Mouse (Mus musculus): Measurements from ENCODE around the gene Olfr1368. TPM values are rescaled to one million over a fixed set of nuclear protein-coding genes. Genes with fewer than 3 reads are reported as not detected.

The Olfr1368 gene
- polyA plus RNA-seq (2015; fragmentation: Nextera tagmentation; extraction: Ambion mirVana), result not detected in 2 replicates

GRCm38 (mm10) chr13:21145767-21146166, at the start of gene Olfr1368:
Gene Olfr1368, minus strand, starts transcription at chr13:21145867.
- 70% methylated on average over 4 of the region's 4 CpGs for WGBS

DNA sequence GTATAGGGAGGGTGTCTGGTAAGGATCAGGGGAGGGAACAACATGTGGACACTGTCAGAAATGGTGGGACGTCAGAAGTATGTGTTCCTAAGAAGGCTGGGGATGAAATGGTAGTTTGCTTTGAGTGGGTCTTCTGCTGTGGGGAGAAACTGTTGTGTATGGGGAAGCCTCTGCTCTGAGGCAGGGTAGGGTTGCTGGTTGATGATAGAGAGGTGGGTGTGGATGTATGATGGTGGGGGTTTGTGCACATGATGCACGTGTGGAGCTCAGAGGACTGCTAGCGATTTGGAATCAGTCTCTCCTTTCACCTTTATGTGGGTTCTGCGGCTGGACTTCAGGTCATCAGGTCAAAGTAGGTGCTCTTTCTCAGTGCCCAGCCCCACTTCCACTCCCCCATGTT, 39.9 kb upstream of the Olfr1368 start:
- Histone ChIP-seq H3K27ac (no peak overlapping the region), H3K9ac (no peak overlapping the region), H3K36me3 (peaks cover 88% of the 10 kb centered on the region), H3K9me3 (no peaks in the 10 kb centered on the region), H3K4me2 (no peak overlapping the region), H3K4me1 (peaks cover 33% of the 10 kb centered on the region), H3K4me3 (no peak overlapping the region), H3K27me3 (no peaks in the 10 kb centered on the region)
- ATAC-seq (ENCODE audit: insufficient number of reproducible peaks, insufficient read depth, low FRiP score, low TSS enrichment, low read depth), result no peak
- WGBS, result 85% methylated on average over 4 of the region's 4 CpGs

More at GRCm38 (mm10) chr13:21145767-21146166, at the start of gene Olfr1368:
- H3K9ac ChIP-seq, result no peak within 1 kb of the TSS
- no peaks in the 10 kb centered on the region for H3K9me3 ChIP-seq
- no peaks in the 10 kb centered on the region for H3K4me1 ChIP-seq
- H3K27ac ChIP-seq, result no peak within 1 kb of the TSS
- no peaks in the 10 kb centered on the region for H3K36me3 ChIP-seq
- ATAC-seq (ENCODE audit: insufficient number of reproducible peaks, insufficient read depth, low FRiP score, low TSS enrichment, low read depth), result no peak
- no peaks in the 10 kb centered on the region for H3K27me3 ChIP-seq
- H3K4me3 ChIP-seq, result no peak within 1 kb of the TSS
- H3K4me2 ChIP-seq, result no peak within 1 kb of the TSS

DNA sequence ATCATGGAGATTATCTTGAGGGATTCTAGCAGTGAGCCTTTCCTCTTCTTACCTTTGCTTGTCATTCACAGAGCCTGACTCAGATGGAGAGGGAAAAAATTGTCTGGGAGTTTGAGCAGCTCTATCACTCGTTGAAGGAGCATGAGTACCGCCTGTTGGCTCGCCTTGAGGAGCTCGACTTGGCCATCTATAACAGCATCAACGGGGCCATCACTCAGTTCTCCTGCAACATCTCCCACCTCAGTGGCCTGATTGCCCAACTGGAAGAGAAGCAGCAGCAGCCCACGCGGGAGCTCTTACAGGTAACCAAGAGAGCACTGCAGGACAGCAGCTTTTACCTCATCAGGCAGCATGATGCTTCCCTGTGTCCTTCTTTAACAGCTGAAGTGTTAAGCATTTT, 38.0 kb upstream of the Olfr1368 start:
- no peak overlapping the region for H3K27ac ChIP-seq
- ATAC-seq (ENCODE audit: insufficient number of reproducible peaks, insufficient read depth, low FRiP score, low TSS enrichment, low read depth), result no peak
- no peak overlapping the region for H3K4me2 ChIP-seq
- no peak overlapping the region for H3K9ac ChIP-seq
- no peaks in the 10 kb centered on the region for H3K27me3 ChIP-seq
- no peaks in the 10 kb centered on the region for H3K9me3 ChIP-seq
- H3K4me3 ChIP-seq, result no peak overlapping the region
- peaks cover 38% of the 10 kb centered on the region for H3K4me1 ChIP-seq
- 86% methylated on average over 7 of the region's 7 CpGs for WGBS
- H3K36me3 ChIP-seq, result peaks cover 69% of the 10 kb centered on the region

- Histone ChIP-seq H3K36me3 (peaks cover 63% of the 10 kb centered on the region), H3K27me3 (no peaks in the 10 kb centered on the region), H3K4me3 (no peak overlapping the region), H3K4me1 (peaks cover 40% of the 10 kb centered on the region), H3K4me2 (no peak overlapping the region), H3K9ac (no peak overlapping the region), H3K9me3 (no peaks in the 10 kb centered on the region), H3K27ac (no peak overlapping the region)
- no peak for ATAC-seq (ENCODE audit: insufficient number of reproducible peaks, insufficient read depth, low FRiP score, low TSS enrichment, low read depth)
- WGBS, result 93% methylated on average over 6 of the region's 6 CpGs
These were observed 37.4 kb upstream of the Olfr1368 start for GRCm38 (mm10) chr13:21183066-21183465.

- H3K9ac ChIP-seq, result peak overlapping the region; percentile 91
- H3K36me3 ChIP-seq, result peaks cover 53% of the 10 kb centered on the region
- 67% methylated on average over 7 of the region's 7 CpGs for WGBS
- no peak overlapping the region for H3K27ac ChIP-seq
- peaks cover 40% of the 10 kb centered on the region for H3K4me1 ChIP-seq
- H3K27me3 ChIP-seq, result no peaks in the 10 kb centered on the region
- no peak for ATAC-seq (ENCODE audit: insufficient number of reproducible peaks, insufficient read depth, low FRiP score, low TSS enrichment, low read depth)
- no peaks in the 10 kb centered on the region for H3K9me3 ChIP-seq
- peak overlapping the region; percentile 89 for H3K4me3 ChIP-seq
- H3K4me2 ChIP-seq, result peak overlapping the region; percentile 68
These were observed 36.3 kb upstream of the Olfr1368 start for GRCm38 (mm10) chr13:21181996-21182395.

DNA sequence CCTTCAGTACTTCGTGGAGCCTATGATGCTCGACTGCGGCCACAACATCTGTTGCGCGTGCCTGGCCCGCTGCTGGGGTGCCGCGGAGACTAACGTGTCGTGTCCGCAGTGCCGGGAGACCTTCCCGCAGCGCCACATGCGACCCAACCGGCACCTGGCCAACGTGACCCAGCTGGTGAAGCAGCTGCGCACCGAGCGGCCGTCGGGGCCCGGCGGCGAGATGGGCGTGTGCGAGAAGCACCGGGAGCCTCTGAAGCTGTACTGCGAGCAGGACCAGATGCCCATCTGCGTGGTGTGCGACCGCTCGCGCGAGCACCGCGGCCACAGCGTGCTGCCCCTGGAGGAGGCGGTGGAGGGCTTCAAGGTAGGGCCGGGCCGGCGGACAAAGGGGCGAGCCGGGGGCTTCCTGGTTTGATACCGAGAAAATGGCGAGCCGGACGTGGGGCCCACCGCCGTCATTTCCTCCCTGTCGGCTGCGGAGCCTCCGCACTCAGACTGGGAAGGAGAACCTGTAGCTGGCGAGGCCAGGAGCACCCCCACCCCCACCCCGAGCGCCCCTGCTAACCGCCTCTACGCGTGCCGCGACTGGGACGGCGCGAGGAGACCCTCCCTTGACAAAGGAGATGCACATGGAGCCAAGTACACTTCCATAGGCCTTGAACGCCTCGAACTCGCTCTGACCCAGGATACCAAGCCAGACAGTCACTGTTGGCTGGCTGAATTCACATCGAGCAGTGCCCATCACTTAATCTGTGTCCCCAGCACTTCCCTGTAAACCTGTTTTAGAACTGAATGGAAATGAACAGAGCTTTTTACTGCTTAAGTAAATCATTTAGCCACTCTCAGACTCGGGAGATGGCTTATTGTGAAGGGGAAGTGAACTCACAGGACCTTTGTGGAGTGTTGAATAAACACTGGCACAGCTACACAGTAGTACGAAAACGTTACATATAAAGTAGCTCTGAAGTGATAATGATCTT, 35.2 kb upstream of the Olfr1368 start:
- peaks cover 40% of the 10 kb centered on the region for H3K4me1 ChIP-seq
- peak overlapping the region; percentile 68 for H3K4me2 ChIP-seq
- peak overlapping the region; percentile 91 for H3K9ac ChIP-seq
- WGBS, result under 1% methylated on average over 70 of the region's 71 CpGs
- peaks cover 41% of the 10 kb centered on the region for H3K36me3 ChIP-seq
- peak overlapping the region; percentile 97 for H3K27ac ChIP-seq
- no peaks in the 10 kb centered on the region for H3K9me3 ChIP-seq
- H3K4me3 ChIP-seq, result peak overlapping the region; percentile 89
- ATAC-seq (ENCODE audit: insufficient number of reproducible peaks, insufficient read depth, low FRiP score, low TSS enrichment, low read depth), result peak; percentile 8; the same call in 1 of the 2 replicates
- H3K27me3 ChIP-seq, result no peaks in the 10 kb centered on the region

- H3K36me3 ChIP-seq, result peaks cover 32% of the 10 kb centered on the region
- under 1% methylated on average over 80 of the region's 80 CpGs for WGBS
These were observed 34.3 kb upstream of the Olfr1368 start for GRCm38 (mm10) chr13:21179724-21180550.

DNA sequence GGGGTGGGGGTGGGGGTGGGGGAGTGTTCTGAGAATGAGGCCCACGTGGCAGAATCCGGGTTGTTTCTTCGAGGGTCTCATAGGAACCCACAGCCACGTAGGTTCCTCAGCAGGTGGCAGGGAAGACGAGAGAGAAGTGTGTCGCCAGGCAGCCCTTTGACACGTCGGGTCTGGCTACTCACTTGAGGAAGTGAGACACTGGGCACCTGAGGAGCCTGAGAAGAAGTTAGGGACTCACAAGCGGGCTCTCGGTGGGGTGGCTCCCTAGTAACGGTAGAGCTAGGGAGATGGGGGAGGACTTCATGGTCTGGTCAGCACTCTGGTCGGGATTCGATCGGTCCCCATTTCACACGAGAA, 33.7 kb upstream of the Olfr1368 start, which contains the start of gene Trim27:
Gene Trim27 (plus strand): TSS at position 79 of the 357 bp plus-strand sequence.
- no peaks in the 10 kb centered on the region for H3K9me3 ChIP-seq
- peaks cover 26% of the 10 kb centered on the region for H3K36me3 ChIP-seq
- peak within 1 kb of the TSS; percentile 97 for H3K27ac ChIP-seq
- peak within 1 kb of the TSS; percentile 89 for H3K4me3 ChIP-seq
- peak; percentile 13; the same call in 1 of the 2 replicates for ATAC-seq (ENCODE audit: insufficient number of reproducible peaks, insufficient read depth, low FRiP score, low TSS enrichment, low read depth)
- H3K27me3 ChIP-seq, result no peaks in the 10 kb centered on the region
- H3K9ac ChIP-seq, result peak within 1 kb of the TSS; percentile 91
- peak within 1 kb of the TSS; percentile 68 for H3K4me2 ChIP-seq
- H3K4me1 ChIP-seq, result peaks cover 37% of the 10 kb centered on the region
- WGBS, result 0% methylated on average over 15 of the region's 15 CpGs

More at GRCm38 (mm10) chr13:21179724-21180550, 34.3 kb upstream of the Olfr1368 start:
- Histone ChIP-seq H3K9me3 (no peaks in the 10 kb centered on the region), H3K27me3 (no peaks in the 10 kb centered on the region), H3K9ac (peak overlapping the region; percentile 91), H3K27ac (peak overlapping the region; percentile 97), H3K4me2 (peak overlapping the region; percentile 68), H3K4me3 (peak overlapping the region; percentile 89), H3K4me1 (peaks cover 38% of the 10 kb centered on the region)
- ATAC-seq (ENCODE audit: insufficient number of reproducible peaks, insufficient read depth, low FRiP score, low TSS enrichment, low read depth), result peak; percentile 93

GRCm38 (mm10) chr13:21178364-21178763, 32.7 kb upstream of the Olfr1368 start:
- Histone ChIP-seq H3K36me3 (peaks cover 16% of the 10 kb centered on the region), H3K4me2 (peak overlapping the region; percentile 68), H3K9ac (no peak overlapping the region), H3K4me1 (peaks cover 32% of the 10 kb centered on the region), H3K27me3 (no peaks in the 10 kb centered on the region), H3K9me3 (no peaks in the 10 kb centered on the region), H3K27ac (no peak overlapping the region), H3K4me3 (no peak overlapping the region)
- ATAC-seq (ENCODE audit: insufficient number of reproducible peaks, insufficient read depth, low FRiP score, low TSS enrichment, low read depth), result no peak
- WGBS, result 80% methylated on average over 5 of the region's 5 CpGs

- Histone ChIP-seq H3K9me3 (no peaks in the 10 kb centered on the region), H3K9ac (no peak overlapping the region), H3K4me3 (no peak overlapping the region), H3K27me3 (no peaks in the 10 kb centered on the region), H3K4me1 (peaks cover 28% of the 10 kb centered on the region), H3K27ac (no peak overlapping the region), H3K4me2 (no peak overlapping the region), H3K36me3 (peaks cover 9% of the 10 kb centered on the region)
- no peak for ATAC-seq (ENCODE audit: insufficient number of reproducible peaks, insufficient read depth, low FRiP score, low TSS enrichment, low read depth)
- 49% methylated on average over 5 of the region's 5 CpGs for WGBS
These were observed 32.0 kb upstream of the Olfr1368 start for GRCm38 (mm10) chr13:21177657-21178056.

DNA sequence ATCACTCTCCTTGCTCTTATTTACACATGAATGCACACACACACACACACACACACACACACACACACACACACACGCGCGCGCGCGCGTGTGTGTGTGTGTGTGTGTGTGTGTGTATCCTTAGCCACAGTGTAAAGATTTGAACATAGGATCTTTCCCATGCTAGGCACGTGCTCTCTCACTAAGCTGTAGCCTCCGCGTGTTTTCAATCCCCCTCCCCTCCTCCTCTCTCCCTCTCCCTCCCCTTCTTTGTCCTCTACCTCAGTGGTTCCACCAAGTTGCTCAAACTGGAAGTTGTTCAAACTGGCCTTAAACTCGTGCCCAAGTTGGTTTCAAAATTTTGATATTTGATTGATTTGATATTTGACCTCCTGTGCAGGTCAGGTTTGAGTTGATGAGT, 31.1 kb upstream of the Olfr1368 start:
- H3K27ac ChIP-seq, result no peak overlapping the region
- H3K9ac ChIP-seq, result no peak overlapping the region
- no peaks in the 10 kb centered on the region for H3K9me3 ChIP-seq
- no peak overlapping the region for H3K4me2 ChIP-seq
- ATAC-seq (ENCODE audit: insufficient number of reproducible peaks, insufficient read depth, low FRiP score, low TSS enrichment, low read depth), result no peak
- H3K4me1 ChIP-seq, result peaks cover 23% of the 10 kb centered on the region
- WGBS, result 75% methylated on average over 11 of the region's 11 CpGs
- H3K4me3 ChIP-seq, result no peak overlapping the region
- no peaks in the 10 kb centered on the region for H3K27me3 ChIP-seq
- H3K36me3 ChIP-seq, result peaks cover 1% of the 10 kb centered on the region

All from embryonic facial prominence, embryonic 13.5 days (tissue).